Mouse (Mus musculus) layer of hippocampus, adult 2 months (tissue): ENCODE measurements around the gene Syce2. TPM values are rescaled to one million over a fixed set of nuclear protein-coding genes. Genes with fewer than 3 reads are reported as not detected.

Experiments used
- DNase-seq, 2 experiments: peaks; one replicate each; pipeline ENCODE4 v3.0.0; 2022; ENCODE audit warnings: low spot score in 2 of 2
- H3K27ac ChIP-seq: fragments of 200-600 bp; 2 replicates; pipeline ENCODE4 v1.8.1; 2022
- H3K4me3 ChIP-seq: fragments of 200-600 bp; 2 replicates; pipeline ENCODE4 v1.8.1; 2022; ENCODE audit warnings: mild to moderate bottlenecking
- CTCF ChIP-seq: fragments of 200-600 bp; conservative IDR thresholded peaks from 2 replicates; pipeline ENCODE4 v1.8.1; 2022; ENCODE audit warnings: antibody characterized with exemption, mild to moderate bottlenecking, moderate library complexity
- total RNA-seq, 2 experiments: library from RNA; stranded (reverse); gene quantifications; 2 replicates each; pipeline ENCODE4 v1.2.3; 2021

The Syce2 gene
- total RNA-seq, 2 experiments from 2014 or later, result 17.6 to 19.8 TPM

- DNase-seq, result no peak
- H3K4me3 ChIP-seq, result no peak overlapping the region
- TF ChIP-seq CTCF, result 0 out of 2 replicates have a peak, but pooled peaks have one; percentile 29
- no peak overlapping the region for H3K27ac ChIP-seq
These were observed 34.6 kb upstream of the Syce2 start for GRCm38 (mm10) chr8:84837149-84837911.

- Histone ChIP-seq H3K27ac (no peak overlapping the region), H3K4me3 (no peak overlapping the region)
- DNase-seq, result no peak
- TF ChIP-seq CTCF, result no peak
These were observed 33.9 kb upstream of the Syce2 start for GRCm38 (mm10) chr8:84837912-84838470.

- Histone ChIP-seq H3K4me3 (no peak overlapping the region), H3K27ac (no peak overlapping the region)
- DNase-seq, result no peak
- TF ChIP-seq CTCF, result no peak
These were observed 33.4 kb upstream of the Syce2 start for GRCm38 (mm10) chr8:84838513-84838912.

- Histone ChIP-seq H3K27ac (no peak overlapping the region; the same call in 1 of the 2 replicates), H3K4me3 (peak overlapping the region; percentile 81)
- no peak for DNase-seq
- no peak for TF ChIP-seq CTCF
These were observed 32.5 kb upstream of the Syce2 start for GRCm38 (mm10) chr8:84839411-84839810.

GRCm38 (mm10) chr8:84839875-84840247 is 32.0 kb upstream of the Syce2 start:
- Histone ChIP-seq H3K27ac (peak overlapping the region; percentile 90), H3K4me3 (peak overlapping the region; percentile 81)
- TF ChIP-seq CTCF, result no peak
- DNase-seq, result no peak

GRCm38 (mm10) chr8:84840248-84840999 is 31.5 kb upstream of the Syce2 start, which contains the start of gene Rad23a:
Gene Rad23a, minus strand, starts transcription at chr8:84840665.
- TF ChIP-seq CTCF, result no peak
- Histone ChIP-seq H3K27ac (peak within 1 kb of the TSS; percentile 90), H3K4me3 (peak within 1 kb of the TSS; percentile 81)
- DNase-seq, result peak; percentile 90 to 92

- Histone ChIP-seq H3K27ac (no peak overlapping the region), H3K4me3 (no peak overlapping the region)
- DNase-seq, result no peak
- TF ChIP-seq CTCF, result no peak
These were observed 30.4 kb upstream of the Syce2 start for GRCm38 (mm10) chr8:84841514-84841913.

- no peak for DNase-seq
- Histone ChIP-seq H3K4me3 (peak overlapping the region; percentile 91), H3K27ac (peak overlapping the region; percentile 97; the same call in 1 of the 2 replicates)
- TF ChIP-seq CTCF, result no peak
These were observed 27.4 kb upstream of the Syce2 start for GRCm38 (mm10) chr8:84844397-84845070.

GRCm38 (mm10) chr8:84845355-84846093 is 26.4 kb upstream of the Syce2 start:
- peak; percentile 72 for TF ChIP-seq CTCF
- no peak for DNase-seq
- peak overlapping the region; percentile 91 for H3K4me3 ChIP-seq
- H3K27ac ChIP-seq, result peak overlapping the region; percentile 97

GRCm38 (mm10) chr8:84846094-84846721 is 25.7 kb upstream of the Syce2 start:
- no peak for DNase-seq
- no peak for TF ChIP-seq CTCF
- peak overlapping the region; percentile 97 for H3K27ac ChIP-seq
- H3K4me3 ChIP-seq, result peak overlapping the region; percentile 91

GRCm38 (mm10) chr8:84846722-84847572 is 25.0 kb upstream of the Syce2 start, which contains the start of gene Calr:
Gene Calr, minus strand, starts transcription at chr8:84846934.
- DNase-seq, result peak; percentile 100
- peak; percentile 54 for TF ChIP-seq CTCF
- Histone ChIP-seq H3K27ac (peak within 1 kb of the TSS; percentile 97), H3K4me3 (peak within 1 kb of the TSS; percentile 91)
